Mouse (Mus musculus): ENCODE data around the gene Elfn2.

Elfn2 gene

GRCm38 (mm10) chr15:78680291-78680690 is 38.3 kb downstream of the Elfn2 start:
- no peak for DNase-seq

DNA sequence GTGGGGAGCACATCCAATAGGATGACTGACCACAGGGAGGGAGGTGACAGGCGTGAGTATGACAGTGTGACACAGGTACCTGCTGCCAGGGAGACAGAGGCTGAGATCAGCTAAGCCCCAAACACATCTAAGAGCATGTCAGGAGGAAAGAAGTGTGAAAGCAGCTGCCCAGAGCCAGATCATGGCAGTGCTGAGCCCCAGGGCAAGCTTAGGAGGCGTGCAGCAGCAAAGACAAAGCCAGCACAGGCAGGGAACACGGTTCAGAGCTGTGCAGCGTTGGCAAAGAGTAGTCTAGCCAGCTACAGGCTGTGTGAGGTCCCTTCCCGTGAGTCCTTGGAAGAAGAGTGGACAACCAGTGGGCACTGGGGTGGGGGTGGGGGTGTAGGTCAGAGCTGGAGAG is 40.9 kb downstream of the Elfn2 start:
- no peak for DNase-seq

- DNase-seq, result peak; percentile 28
Measured at GRCm38 (mm10) chr15:78677015-78677414, 41.6 kb downstream of the Elfn2 start.

GRCm38 (mm10) chr15:78674912-78675412 is 43.6 kb downstream of the Elfn2 start:
- DNase-seq, result no peak

- no peak for DNase-seq
Measured at GRCm38 (mm10) chr15:78673436-78673835, 45.1 kb downstream of the Elfn2 start.

GRCm38 (mm10) chr15:78670341-78670740 is 48.2 kb downstream of the Elfn2 start:
- DNase-seq, result no peak

DNA sequence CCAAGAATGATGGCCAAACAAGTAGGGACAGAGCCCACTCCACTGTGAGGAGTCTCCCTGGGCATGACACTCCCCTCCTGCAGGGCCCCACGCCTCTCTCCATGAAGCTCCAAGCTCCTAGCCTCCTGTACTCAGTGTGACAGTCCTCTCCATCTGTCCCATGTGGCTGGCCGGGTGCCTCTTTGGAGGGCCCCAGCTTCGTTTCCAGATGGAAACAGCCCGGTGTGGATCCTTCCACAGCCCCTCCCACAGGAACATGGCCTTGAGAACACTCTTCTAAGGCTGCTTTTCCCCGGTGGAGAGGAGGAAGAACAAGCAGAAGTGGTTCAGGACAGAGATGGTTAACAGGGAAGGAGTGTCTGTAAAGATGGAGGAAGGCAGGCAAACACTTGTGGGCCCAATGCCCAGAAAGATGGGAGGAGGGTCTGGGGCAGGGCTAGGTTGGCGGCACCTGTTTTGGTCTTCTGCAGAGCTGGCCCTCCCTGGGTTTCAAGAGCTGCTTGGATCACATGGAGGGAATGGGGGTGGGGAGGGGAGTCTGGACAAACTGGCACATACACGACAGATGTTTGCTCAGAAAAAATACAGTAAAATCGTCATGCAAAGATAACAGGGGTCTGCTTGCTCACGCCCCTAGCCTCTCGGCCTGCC is 49.2 kb downstream of the Elfn2 start:
- DNase-seq, result no peak

DNA sequence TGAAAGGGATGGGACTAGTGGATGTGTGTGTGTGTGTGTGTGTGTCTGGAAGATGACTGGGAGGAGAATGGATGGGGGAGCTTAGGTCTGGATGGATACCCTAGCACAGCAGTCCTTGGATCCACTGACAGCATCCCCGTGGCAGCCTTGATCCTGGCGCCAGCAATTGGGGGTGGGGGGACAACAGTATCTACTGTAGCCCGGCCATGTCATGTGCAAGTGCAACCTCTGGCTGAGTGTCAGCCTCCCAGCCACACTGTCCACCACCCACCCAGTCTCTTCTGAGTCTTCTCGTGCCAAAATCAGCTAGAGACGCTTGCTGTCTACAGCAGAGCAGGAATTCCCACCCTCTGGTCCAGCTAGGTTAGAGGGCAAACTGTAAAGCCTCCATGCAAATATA is 54.3 kb downstream of the Elfn2 start:
- DNase-seq, result no peak

GRCm38 (mm10) chr15:78651169-78651568 is 67.4 kb downstream of the Elfn2 start:
- no peak for DNase-seq

- no peak for DNase-seq
Measured at GRCm38 (mm10) chr15:78647746-78648145, 70.8 kb downstream of the Elfn2 start.

GRCm38 (mm10) chr15:78644606-78645005 is 74.0 kb downstream of the Elfn2 start:
- DNase-seq, result no peak

GRCm38 (mm10) chr15:78643633-78644032 is 74.9 kb downstream of the Elfn2 start:
- no peak for DNase-seq

GRCm38 (mm10) chr15:78635231-78635630 is 83.3 kb downstream of the Elfn2 start:
- no peak for DNase-seq

GRCm38 (mm10) chr15:78634095-78634737 is 84.4 kb downstream of the Elfn2 start:
- DNase-seq, result no peak

- no peak for DNase-seq
Measured at GRCm38 (mm10) chr15:78633413-78633812, 85.2 kb downstream of the Elfn2 start.

- DNase-seq, result no peak
Measured at GRCm38 (mm10) chr15:78632387-78632786, 86.2 kb downstream of the Elfn2 start.

DNA sequence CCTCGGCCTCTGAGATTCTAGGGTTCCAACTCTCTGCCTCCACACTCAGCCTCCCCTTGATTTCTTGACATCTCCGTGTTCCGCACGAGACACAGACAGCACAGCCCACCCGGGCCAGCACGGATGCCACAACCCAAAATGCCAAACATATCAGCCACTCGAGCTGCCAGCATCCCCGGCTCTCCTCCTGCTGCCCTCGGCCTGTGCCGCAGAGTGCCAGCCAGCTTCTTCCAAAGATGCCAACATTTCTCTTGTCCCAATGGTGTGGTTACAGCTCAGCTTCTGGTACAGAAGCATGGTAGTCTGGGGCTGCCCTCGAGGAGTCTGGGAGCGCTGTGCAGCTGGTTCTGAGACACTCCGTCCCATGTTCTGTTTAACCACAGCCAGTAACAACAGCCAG is 92.3 kb downstream of the Elfn2 start:
- DNase-seq, result no peak

- DNase-seq, result no peak
Measured at GRCm38 (mm10) chr15:78624961-78625360, 93.6 kb downstream of the Elfn2 start.

DNA sequence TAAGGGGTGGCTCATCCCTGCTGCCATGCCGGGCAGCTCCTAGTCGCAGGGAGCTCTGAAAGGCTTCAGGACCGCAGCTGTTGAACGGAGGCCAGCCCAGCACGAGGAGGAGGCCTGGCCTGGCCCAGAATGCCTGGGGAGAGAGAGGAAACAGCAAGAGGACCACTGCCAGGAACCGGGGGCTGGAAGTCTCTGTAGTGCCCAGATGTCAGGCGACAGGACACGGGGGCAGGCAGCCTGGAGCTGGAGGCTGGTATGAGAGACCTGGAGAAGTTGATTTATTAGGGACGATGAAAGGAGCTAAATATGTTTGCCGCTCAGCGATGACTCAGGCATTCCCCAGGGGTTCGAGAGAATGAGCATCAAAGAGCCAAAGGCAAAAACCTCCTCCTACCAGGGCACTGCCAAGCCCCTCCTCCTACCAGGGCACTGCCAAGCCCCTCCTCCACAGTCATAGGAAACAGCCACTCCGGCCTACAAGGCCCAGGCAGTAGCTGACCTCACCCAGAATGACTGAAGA is 94.1 kb downstream of the Elfn2 start:
- DNase-seq, result peak; percentile 46

DNA sequence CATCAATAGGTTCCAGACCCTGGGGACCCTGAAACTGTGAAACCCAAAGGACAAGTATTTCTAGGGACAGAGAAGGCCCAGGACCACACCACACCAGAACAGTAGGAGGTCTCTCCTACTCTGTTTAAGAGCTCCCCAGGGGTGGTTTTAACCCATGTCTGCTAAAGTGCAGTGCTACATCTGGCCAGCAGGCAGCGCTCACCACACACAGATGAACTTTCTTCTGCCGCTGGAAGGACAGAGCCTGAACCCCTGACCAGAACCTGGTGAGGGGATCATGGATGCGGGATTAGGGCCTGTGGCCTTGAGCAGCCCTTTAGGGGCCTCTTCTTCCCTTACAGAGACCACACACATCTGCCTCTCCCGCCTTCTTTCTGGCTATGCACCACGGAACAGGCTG is 95.1 kb downstream of the Elfn2 start:
- peak; percentile 59 for DNase-seq
